Mouse (Mus musculus) heart, embryonic 14.5 days (tissue): Measurements from ENCODE around the gene Prmt3. TPM values are rescaled to one million over a fixed set of nuclear protein-coding genes. Genes with fewer than 3 reads are reported as not detected.

Experiments used
- ATAC-seq: fragments of 200-750 bp; cut with Nextera tagmentation; 2 replicates; pipeline ENCODE4 v1.8.0; 2017; ENCODE audit warnings: low read depth, moderate TSS enrichment; ENCODE audit not compliant: insufficient number of reproducible peaks, insufficient read depth, low FRiP score
- H3K27ac ChIP-seq, 2 experiments: fragments of 200-500 bp in 1 of 2; fragments of 300-500 bp in 1 of 2; sonication (generic) in 1 of 2; replicated peaks in 1 of 2; 2 replicates each; pipeline ENCODE4 v1.5.1; 2012 to 2014; ENCODE audit warnings: low read depth in 2 of 2, low read length in 2 of 2, control low read depth in 1 of 2, mild to moderate bottlenecking in 1 of 2, mixed read lengths in 1 of 2; ENCODE audit not compliant: control insufficient read depth in 1 of 2, insufficient read depth in 1 of 2
- H3K27me3 ChIP-seq: fragments of 300-500 bp; sonication (generic); 2 replicates; pipeline ENCODE4 v1.6.1; 2014; ENCODE audit warnings: mild to moderate bottlenecking, low read length, control low read depth; ENCODE audit not compliant: control insufficient read depth, insufficient read depth
- H3K36me3 ChIP-seq: fragments of 300-500 bp; sonication (generic); 2 replicates; pipeline ENCODE4 v1.6.1; 2014; ENCODE audit warnings: mild to moderate bottlenecking, control low read depth, low read length, mixed read lengths; ENCODE audit not compliant: control insufficient read depth, insufficient read depth
- H3K4me1 ChIP-seq, 2 experiments: fragments of 200-500 bp in 1 of 2; fragments of 300-500 bp in 1 of 2; sonication (generic) in 1 of 2; 2 replicates each; pipeline ENCODE4 v1.6.1; 2012 to 2014; ENCODE audit warnings: low read length in 2 of 2, control low read depth in 1 of 2, mixed read lengths in 1 of 2; ENCODE audit not compliant: control insufficient read depth in 2 of 2, insufficient read depth in 2 of 2
- H3K4me2 ChIP-seq: fragments of 300-500 bp; sonication (generic); 2 replicates; pipeline ENCODE4 v1.6.1; 2014; ENCODE audit warnings: mild to moderate bottlenecking, low read length
- H3K4me3 ChIP-seq, 2 experiments: fragments of 200-500 bp in 1 of 2; fragments of 300-500 bp in 1 of 2; sonication (generic) in 1 of 2; 2 replicates each; pipeline ENCODE4 v1.5.1; 2012 to 2014; ENCODE audit warnings: low read length in 2 of 2, mild to moderate bottlenecking in 2 of 2, control low read depth in 1 of 2, low read depth in 1 of 2, moderate library complexity in 1 of 2; ENCODE audit not compliant: control insufficient read depth in 1 of 2, insufficient read depth in 1 of 2
- H3K9ac ChIP-seq: fragments of 300-500 bp; sonication (generic); 2 replicates; pipeline ENCODE4 v1.6.1; 2014; ENCODE audit warnings: mild to moderate bottlenecking, low read length
- H3K9me3 ChIP-seq: fragments of 300-500 bp; sonication (generic); 2 replicates; pipeline ENCODE4 v1.6.1; 2016; ENCODE audit warnings: low read length, control low read depth; ENCODE audit not compliant: control insufficient read depth
- WGBS: fragments of 180-500 bp; shearing (Covaris S2); extraction: QIAGEN DNeasy Blood & Tissue Kit; methylation state at CpG from one replicate; pipeline ENCODE4 v1.1.7; 2014; 5-methylcytosine and 5-hydroxymethylcytosine counted together
- polyA plus RNA-seq: library from polyadenylated mRNA; unstranded; fragments of >200 nt; fragmentation: Nextera tagmentation; extraction: Ambion mirVana; gene quantifications from 2 replicates; pipeline ENCODE4 v1.2.1, GENCODE M21; 2014

Prmt3 gene
- polyA plus RNA-seq, 1 experiment from 2014 or later = 45.7 TPM

DNA sequence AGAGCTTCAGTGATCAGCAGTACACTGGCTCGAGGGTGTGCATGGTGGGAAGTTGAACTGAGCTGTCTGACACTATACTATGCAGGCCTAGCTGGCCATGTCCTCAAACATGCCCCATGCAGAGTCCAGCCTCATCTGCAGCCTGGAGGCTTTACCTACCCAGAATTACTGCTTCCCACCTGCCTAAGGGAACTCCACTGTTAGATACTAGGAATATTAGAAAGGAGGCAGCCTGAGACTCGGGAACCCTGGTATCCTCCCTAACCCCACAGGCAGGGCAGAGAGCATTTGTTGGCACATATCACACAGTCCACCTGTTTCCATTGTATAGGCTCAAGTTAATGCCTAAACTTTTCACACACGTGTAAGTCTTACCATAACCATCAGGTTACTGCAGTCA, 561 bp upstream of the Prmt3 start:
- no peak for ATAC-seq

DNA sequence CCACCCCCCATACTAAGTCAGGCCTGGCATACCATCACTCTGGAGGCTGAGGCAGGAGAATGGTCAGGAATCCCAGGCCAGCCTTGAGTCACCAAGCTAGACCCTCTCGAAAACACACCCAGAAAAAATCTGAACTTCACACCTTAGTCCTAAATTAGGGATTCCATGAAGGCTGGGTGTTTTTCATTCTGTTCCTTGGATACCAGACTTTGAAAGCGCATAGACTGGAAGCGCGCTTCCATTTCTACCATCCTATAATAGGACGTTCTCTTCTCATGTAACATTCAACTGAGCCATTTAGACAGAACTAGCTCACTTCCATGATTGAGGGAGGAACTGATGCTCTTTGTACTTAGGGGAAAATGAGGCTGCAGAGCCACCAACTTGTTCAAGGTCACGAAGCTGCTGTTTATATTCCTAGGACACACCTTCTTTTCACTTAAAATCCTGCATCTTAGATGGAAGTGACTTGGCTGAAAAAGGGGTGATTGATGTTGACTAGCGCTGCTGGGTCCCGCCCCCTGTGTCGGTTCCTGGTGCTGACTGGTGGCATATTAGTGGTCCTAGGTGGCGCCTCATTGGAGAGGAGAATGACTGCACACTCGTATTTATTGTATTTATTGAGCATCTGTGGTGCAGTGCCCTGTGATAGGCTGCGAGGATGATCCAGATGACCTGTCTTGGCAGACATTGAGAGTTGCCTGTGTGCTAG, 914 bp downstream of the Prmt3 start:
- Histone ChIP-seq H3K27ac (peak overlapping the region in 1 of 2 experiments; percentile 64; a peak in 1 of 4 replicates), H3K9ac (peak overlapping the region; percentile 76)

More for the DNA sequence above, 561 bp upstream of the Prmt3 start:
- peaks cover 24% of the 10 kb centered on the region for H3K36me3 ChIP-seq
- no peak overlapping the region for H3K27ac ChIP-seq
- H3K4me1 ChIP-seq = peaks cover 5 to 15% of the 10 kb centered on the region in 2 experiments; a peak in 3 of 4 replicates
- no peaks in the 10 kb centered on the region for H3K27me3 ChIP-seq
- H3K4me2 ChIP-seq = no peak overlapping the region
- no peak overlapping the region for H3K4me3 ChIP-seq
- 31% methylated on average over 3 of the region's 3 CpGs for WGBS
- H3K9ac ChIP-seq = no peak overlapping the region
- no peaks in the 10 kb centered on the region for H3K9me3 ChIP-seq

DNA sequence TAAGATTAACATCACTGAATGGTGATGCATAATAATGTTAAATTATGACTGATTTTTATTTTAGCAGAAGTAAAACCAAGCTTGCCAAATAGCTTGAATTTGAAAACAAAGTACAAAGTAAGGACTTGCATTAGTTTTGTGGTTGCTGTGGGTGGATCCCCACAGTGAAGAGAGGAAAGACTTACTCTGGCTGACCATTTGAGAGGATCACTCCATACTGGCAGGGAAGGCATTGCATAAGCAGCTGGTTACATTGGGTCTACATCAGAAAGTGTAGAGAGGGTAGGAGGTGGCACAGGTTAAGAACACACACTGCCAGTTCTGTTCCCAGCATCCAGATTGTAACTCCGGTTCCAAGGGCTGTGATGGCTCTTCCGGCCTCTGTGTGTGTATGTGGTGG, 4.9 kb downstream of the Prmt3 start:
- no peaks in the 10 kb centered on the region for H3K9me3 ChIP-seq
- no peak for ATAC-seq
- no peak overlapping the region for H3K4me2 ChIP-seq
- H3K36me3 ChIP-seq = peaks cover 74% of the 10 kb centered on the region
- no peaks in the 10 kb centered on the region for H3K27me3 ChIP-seq
- no peak overlapping the region for H3K27ac ChIP-seq
- peaks cover 5 to 15% of the 10 kb centered on the region in 2 experiments; a peak in 3 of 4 replicates for H3K4me1 ChIP-seq
- WGBS = 94% methylated on average over 2 of the region's 2 CpGs
- no peak overlapping the region for H3K9ac ChIP-seq
- no peak overlapping the region for H3K4me3 ChIP-seq

More for the DNA sequence above, 914 bp downstream of the Prmt3 start:
- Histone ChIP-seq H3K4me1 (peaks cover 5 to 15% of the 10 kb centered on the region in 2 experiments; a peak in 3 of 4 replicates), H3K9me3 (no peaks in the 10 kb centered on the region), H3K27me3 (no peaks in the 10 kb centered on the region), H3K4me2 (peak overlapping the region; percentile 72), H3K4me3 (peak overlapping the region; percentile 68 to 73), H3K36me3 (peaks cover 35% of the 10 kb centered on the region)
- 80% methylated on average over 12 of the region's 12 CpGs for WGBS
- no peak for ATAC-seq

DNA sequence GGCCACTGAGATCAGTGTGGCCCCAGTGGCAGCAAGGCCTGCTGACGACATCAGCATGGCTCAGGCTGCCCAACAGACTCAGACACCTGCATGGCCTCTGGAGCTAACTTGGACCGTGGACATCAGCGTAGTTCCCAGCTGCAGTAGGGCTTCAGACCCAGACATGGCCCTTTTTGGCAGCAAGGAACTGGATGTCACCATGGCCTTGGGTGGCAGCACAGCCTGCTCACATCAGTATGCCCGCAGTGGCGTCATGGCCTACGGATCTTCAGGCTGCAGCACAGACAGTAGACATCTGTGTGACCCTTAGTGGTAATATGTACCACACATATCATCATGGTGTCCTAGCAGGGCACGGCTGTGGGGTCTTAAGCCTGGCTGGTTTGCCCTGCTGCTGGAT, 7.0 kb downstream of the Prmt3 start:
- ATAC-seq = no peak
- Histone ChIP-seq H3K36me3 (peaks cover 90% of the 10 kb centered on the region), H3K27ac (no peak overlapping the region), H3K4me1 (peaks cover 0 to 1% of the 10 kb centered on the region in 2 experiments; a peak in 1 of 4 replicates), H3K4me2 (no peak overlapping the region), H3K9me3 (no peaks in the 10 kb centered on the region), H3K4me3 (no peak overlapping the region), H3K9ac (no peak overlapping the region), H3K27me3 (no peaks in the 10 kb centered on the region)
- WGBS = 92% methylated on average over 7 of the region's 7 CpGs

DNA sequence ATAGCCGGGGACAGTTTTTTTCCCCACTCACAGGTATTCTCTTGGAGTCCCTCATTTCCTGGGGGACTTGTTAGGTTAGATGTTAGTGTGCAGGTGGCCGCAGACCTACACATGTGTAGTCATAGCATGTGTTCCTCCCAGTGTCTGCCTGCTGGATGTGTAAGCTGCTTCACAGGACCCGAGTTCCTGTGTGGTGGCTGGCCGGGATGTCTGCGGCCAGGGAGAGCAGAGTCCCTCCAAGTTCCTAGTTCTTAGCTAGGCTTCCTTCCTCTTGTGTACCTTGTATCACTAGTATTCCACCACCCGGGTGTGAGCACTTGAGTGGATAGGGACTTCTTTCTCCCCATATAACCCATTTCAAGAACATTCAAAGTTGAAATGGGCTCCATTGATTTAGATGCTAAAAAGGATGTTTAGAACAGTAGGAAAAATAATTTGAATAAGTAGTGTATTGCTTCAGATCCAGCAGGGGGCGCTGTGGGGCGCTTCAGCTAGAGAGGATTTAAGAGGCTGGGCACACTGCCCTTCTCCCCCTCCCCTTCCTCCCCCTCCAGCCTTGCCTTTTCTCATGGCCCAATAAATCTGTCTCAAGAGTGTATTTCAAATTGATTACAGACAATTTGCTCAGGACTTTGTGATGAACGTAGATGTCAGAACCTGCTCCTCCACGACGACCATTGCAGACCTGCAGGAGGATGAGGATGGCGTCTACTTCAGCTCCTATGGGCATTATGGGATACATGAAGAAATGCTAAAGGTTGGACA, 8.7 kb downstream of the Prmt3 start:
- Histone ChIP-seq H3K36me3 (peaks cover 93% of the 10 kb centered on the region), H3K4me3 (no peak overlapping the region), H3K27me3 (no peaks in the 10 kb centered on the region), H3K9ac (no peak overlapping the region), H3K27ac (no peak overlapping the region), H3K4me2 (no peak overlapping the region), H3K9me3 (no peaks in the 10 kb centered on the region), H3K4me1 (no peaks in the 10 kb centered on the region)
- WGBS = 68% methylated on average over 12 of the region's 12 CpGs
- ATAC-seq = no peak

DNA sequence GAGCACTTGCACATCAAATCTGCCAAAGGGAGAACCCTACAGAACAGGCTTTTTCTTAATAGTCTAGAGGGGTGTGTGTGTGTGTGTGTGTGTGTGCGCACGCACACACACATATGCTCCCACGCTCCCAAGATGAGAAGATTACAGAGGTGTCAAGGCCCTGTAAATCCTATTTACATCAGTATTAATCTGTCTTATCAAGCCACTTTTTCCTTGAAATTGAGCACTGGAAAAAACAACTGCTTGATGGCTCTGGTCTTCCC, 9.2 kb downstream of the Prmt3 start:
- Histone ChIP-seq H3K9ac (no peak overlapping the region), H3K4me2 (no peak overlapping the region), H3K36me3 (peaks cover 92% of the 10 kb centered on the region), H3K4me3 (no peak overlapping the region), H3K9me3 (no peaks in the 10 kb centered on the region), H3K27me3 (no peaks in the 10 kb centered on the region), H3K4me1 (no peaks in the 10 kb centered on the region), H3K27ac (no peak overlapping the region)
- no peak for ATAC-seq
- WGBS = 98% methylated on average over 3 of the region's 3 CpGs

DNA sequence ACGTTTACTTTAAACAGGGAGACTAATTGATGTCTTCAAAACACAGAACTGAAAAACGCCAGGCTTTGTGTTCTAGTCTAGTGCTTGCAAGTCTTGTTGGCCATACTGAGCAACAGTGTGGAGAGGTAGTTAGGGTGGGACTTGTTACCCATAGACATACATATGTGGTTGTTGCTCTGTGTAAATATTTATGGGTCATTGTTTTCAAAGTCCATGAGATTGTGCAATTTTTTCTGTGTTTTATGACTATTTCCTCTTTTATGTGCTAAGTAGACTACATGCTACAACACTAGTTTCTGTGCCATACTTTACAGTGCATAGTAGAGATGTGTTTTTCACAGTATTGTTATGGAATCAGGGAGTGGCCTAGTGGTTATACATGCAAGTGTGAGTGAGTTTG, 16.2 kb downstream of the Prmt3 start:
- no peak for ATAC-seq
- Histone ChIP-seq H3K9ac (no peak overlapping the region), H3K9me3 (no peaks in the 10 kb centered on the region), H3K4me1 (no peaks in the 10 kb centered on the region), H3K4me3 (no peak overlapping the region), H3K4me2 (no peak overlapping the region), H3K27ac (no peak overlapping the region), H3K27me3 (no peaks in the 10 kb centered on the region), H3K36me3 (peaks cover 86% of the 10 kb centered on the region)
- WGBS = 77% methylated on average over 2 of the region's 2 CpGs
